Mouse (Mus musculus): ENCODE measurements around the gene Dlg2. TPM values are rescaled to one million over a fixed set of nuclear protein-coding genes. Genes with fewer than 3 reads are reported as not detected.
"Not testable (repeated sequence)": the region's sequence is repeated elsewhere in the genome, so short reads cannot be mapped to it uniquely, and the experiment has no call there.

The Dlg2 gene
- total RNA-seq, 1 experiment from 2014 or later, result 2.2 TPM

DNA sequence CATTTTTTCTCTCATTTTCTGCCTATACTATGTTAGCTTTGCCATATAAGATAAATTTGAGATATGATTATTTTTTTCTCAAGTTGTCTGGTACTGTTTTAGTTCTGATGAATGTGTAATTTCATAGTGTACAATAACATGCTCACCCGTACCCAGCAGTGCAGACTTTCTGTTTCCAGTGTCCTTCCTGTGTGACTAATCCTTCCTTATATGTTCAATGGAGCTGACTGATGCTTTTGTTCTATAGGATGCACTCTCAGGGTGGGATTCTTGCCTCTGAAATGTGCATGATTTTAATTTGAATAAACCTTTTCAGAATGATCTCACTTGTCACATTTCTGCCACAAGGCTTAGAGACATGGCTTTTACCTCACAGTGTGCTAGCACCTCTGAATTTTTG lies 259.9 kb downstream of the Dlg2 start:
- ATAC-seq (ENCODE audit: extremely low read depth, insufficient number of reproducible peaks, low FRiP score, poor library complexity, severe bottlenecking), result no peak

DNA sequence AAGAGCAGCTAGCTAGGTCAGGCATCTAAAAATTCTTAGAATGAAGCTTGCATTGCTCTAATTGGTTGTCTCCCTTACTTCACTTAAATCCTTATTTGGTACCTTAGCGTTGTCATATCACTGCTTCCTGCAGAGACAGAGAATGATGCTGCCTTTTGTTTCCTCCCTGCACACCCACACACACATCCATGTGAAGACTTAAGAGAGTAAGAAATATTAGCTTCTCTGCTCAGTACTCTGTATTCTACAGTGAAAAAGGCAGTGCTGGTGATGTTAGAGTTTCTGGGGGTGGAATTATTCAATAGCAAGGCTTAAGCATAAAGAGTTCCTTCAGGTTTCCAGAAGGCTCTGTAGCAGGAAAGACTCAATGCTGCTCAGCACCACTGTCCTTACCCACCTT lies 272.2 kb downstream of the Dlg2 start:
- no peak for ATAC-seq (ENCODE audit: extremely low read depth, insufficient number of reproducible peaks, low FRiP score, poor library complexity, severe bottlenecking)

DNA sequence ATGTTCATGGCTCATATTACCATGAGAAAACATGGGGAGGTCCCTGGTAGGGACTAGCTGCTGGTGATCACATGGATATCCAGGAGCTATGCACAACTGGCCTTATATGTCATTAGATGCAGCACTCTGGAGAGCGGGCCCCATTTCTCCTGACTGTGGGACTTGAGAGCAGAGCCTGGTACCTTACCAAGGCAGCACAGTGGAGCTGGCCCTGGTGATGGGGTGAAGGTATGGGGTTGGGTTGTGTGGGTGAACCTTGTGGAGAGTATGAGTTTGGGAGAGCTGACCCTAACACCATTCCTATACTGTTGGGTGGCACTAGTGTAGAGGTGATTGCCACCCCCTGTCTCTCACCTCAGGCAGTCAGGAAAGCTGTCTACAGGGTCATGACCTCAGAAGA lies 311.5 kb downstream of the Dlg2 start:
- no peak for ATAC-seq (ENCODE audit: extremely low read depth, insufficient number of reproducible peaks, low FRiP score, poor library complexity, severe bottlenecking)

DNA sequence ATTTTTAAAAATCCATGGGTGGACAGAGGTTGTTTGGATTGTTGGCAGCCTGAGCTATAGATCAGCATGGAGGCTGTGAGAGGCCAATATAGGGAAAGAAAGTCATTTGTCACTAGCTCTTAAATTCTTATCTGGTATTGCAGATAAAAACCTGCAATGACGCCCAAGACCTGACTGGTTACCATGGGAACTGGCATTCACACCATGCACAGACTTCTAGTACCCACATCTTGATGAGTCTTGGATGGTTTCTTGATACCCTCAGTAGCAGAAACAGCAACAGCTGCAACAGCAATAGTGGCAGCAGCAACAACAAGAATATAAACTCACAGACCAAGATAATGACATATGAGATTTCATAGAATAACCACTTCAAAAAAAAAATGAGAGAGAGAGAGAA lies 315.1 kb downstream of the Dlg2 start:
- no peak for ATAC-seq (ENCODE audit: extremely low read depth, insufficient number of reproducible peaks, low FRiP score, poor library complexity, severe bottlenecking)

DNA sequence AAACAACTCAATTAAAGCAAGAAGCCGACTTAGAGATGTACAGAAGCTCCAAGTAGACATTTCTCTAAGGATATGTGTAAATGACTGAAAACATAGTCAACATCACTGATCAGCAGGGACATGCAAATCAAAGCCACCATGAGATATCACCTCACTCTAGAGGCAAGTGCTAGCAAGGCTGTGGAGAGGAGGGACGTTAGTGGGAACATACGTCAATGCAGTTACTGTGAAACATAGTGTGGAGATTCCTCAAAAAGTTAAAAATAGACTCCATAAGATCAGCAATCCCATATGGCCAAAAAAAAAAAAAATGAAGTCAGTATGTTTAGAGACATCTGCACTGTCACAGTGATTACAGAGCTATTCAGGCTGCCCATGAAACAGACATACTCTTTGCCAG lies 349.2 kb downstream of the Dlg2 start:
- ATAC-seq (ENCODE audit: extremely low read depth, insufficient number of reproducible peaks, low FRiP score, poor library complexity, severe bottlenecking), result no peak

DNA sequence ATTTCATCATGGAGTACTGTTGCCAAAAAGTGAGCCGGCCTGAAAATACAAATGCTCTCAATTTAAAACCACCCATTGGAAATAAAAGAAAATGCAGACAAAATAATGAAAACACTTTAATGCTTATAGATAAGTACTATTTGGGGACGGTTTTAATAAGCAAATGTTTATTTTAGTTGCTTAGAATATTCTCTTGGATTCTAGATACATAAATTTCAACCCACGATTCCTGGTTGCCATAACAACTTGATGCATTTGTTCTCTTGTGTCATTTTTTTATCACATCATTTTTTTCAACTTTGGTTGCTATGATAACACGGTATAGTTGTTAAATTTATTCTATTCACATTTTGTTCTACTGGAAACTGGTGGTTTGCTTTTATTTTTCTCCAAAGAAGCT lies 364.8 kb downstream of the Dlg2 start:
- ATAC-seq (ENCODE audit: extremely low read depth, insufficient number of reproducible peaks, low FRiP score, poor library complexity, severe bottlenecking), result no peak

DNA sequence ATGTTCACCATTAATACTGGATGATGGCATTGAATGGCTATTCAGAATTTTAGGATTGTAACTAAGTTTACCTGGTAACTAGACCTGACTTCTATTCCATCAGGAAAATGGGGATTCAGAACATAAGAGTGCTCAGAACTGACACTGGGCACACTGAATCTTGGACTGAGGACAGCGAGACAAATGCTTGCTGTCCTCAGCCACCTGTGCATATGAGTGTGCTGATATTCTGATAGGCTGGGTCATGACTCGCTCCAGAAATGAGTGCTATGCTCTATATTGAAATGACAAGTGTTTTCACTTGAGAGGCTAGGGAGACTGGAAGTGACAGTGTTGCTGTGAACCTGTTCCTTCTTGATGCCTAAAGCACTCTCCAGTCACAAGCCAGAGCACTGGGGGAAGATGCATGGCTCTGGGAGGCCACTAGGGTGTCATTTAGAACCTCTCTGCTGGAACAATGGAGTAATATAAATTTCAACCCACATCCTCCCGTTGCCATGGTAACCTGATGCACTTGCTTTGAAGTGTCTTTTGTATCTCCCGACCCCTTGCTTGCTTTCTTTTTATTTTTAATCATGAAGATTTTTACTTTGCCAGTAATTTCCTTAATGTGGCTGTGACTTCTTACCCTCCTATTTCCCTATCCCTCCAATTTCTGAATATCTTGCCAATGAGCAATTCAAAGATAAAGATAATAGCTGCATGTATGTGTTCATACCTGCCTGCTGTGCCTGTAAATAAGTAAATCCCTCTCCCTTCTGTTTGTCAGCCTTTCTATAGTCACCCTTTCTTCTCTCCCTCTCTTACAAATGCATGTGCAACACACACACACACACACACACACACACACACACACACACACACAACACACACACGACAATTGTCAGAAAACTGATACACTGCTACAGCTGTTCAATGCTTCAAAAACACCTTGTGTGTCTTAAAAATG lies 367.1 kb downstream of the Dlg2 start:
- no peak for ATAC-seq (ENCODE audit: extremely low read depth, insufficient number of reproducible peaks, low FRiP score, poor library complexity, severe bottlenecking)

DNA sequence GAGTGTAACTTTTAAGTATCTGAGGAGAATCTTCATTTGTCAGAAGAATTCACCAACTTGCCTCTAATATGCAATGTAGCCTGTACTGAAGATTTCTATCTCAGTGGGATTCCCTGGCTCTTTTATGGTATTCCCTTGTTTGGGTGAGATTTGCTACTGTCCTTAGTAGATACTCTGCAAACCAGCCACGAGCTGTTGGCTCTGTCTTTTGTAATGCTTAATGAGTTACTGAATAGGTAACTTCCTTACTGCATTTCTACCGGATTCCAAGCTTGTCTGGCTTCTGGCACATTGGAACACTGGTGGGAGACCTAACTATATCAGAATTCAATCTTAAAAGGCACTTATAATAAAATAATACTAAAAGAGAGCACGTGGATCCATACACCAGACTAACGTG lies 400.3 kb downstream of the Dlg2 start:
- ATAC-seq (ENCODE audit: extremely low read depth, insufficient number of reproducible peaks, low FRiP score, poor library complexity, severe bottlenecking), result not testable (repeated sequence)

DNA sequence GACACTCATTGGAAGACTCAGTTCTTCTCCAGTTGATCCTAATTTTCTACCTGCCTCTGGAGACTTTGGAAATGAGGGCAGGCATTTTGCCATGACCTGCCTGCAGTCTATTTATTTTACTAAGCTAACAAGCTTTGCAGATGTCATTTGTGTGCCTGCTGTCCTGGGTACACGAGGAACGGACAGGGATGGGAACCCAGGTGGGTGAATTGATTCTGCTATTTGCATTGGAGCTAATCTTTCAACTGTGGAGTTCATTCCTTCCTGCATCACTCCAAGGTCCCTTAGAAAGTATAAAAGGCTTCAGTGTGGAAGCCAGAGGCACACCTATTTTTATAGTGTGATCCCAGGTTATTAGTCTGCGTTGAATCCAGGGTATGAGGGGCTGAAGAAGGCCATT lies 406.3 kb downstream of the Dlg2 start:
- no peak for ATAC-seq (ENCODE audit: extremely low read depth, insufficient number of reproducible peaks, low FRiP score, poor library complexity, severe bottlenecking)

DNA sequence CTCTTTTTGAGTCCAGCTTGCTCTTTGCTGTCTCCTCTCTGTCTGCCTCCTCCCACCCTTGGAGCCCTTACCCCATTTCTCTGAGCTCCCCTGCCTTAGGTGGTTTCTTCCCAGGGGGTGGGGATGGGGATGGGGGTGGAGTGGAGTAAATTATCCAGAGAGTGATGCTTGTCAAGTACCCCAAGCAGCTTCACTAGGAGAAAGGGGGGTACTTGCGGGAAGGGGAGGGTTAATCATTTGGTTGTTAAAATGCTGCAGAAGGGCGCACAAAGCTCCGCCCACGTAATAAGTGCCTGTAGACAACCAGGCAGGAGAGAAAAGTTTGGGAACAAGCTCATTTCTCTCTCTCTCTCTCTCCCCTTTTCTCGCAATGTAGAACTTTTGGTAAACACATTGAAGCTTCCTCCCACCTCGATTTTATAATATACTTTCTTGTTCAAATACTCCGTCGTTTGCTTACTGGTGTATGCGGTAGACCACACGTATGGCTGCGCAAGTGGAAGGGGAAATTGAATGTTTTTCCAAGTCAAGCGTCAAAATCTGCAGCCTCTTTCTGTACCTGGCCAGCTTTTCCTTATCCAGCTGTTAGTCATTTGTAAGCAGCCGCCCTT lies 410.0 kb downstream of the Dlg2 start:
- ATAC-seq (ENCODE audit: extremely low read depth, insufficient number of reproducible peaks, low FRiP score, poor library complexity, severe bottlenecking), result no peak

DNA sequence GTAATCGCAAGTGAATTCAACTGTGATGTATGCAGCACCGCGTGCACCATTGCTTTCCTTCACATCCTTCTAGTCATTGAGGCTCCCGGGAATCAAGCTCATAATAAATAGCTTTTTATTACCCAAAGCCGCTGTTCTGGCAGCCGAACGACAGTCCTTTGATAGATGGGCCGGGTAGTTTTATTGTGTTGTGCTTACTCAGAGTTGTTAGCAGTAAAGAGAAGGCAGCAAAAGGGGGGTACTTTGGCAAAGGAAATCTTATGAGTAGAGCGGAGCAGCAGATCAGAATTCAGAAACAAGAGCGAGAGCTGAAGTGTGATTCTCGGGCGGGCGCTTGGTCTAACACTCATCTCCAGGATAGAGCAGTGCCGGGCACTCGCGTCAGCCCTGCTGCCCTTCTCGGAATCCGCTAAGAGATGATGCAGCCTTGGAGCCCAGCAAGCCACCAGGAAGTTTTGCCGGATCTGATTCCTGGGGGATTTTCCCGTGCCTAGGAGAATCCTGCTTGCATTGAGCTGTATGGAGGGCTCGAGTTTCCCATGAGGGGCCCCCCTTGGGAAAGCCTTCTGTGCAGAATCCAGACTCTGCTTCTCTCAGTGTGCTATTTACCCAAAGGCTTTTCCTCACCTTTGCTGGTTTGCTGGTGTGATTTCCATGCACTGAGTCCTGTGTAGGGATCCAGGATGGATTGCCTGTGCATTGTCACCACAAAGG lies 410.7 kb downstream of the Dlg2 start:
- ATAC-seq (ENCODE audit: extremely low read depth, insufficient number of reproducible peaks, low FRiP score, poor library complexity, severe bottlenecking), result no peak

DNA sequence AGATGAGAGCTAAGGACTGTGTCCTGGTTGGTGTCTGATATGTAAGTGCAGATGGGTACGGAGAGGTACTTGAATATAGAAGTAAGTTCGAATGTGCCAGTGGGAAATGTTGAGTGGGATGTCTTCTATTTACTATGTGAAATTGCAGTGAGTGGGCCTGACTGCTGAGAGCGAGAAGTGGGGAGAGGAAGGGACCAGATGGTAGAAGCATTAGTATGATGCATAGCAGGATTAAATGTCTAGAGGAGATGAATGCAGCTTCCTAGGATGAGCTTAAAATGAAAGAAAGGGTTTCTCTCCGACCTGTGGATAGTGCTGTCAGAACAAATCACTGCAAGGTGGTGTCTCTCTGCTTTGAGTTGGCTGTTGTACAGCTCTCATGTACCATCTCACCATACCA lies 451.0 kb downstream of the Dlg2 start:
- ATAC-seq (ENCODE audit: extremely low read depth, insufficient number of reproducible peaks, low FRiP score, poor library complexity, severe bottlenecking), result no peak

DNA sequence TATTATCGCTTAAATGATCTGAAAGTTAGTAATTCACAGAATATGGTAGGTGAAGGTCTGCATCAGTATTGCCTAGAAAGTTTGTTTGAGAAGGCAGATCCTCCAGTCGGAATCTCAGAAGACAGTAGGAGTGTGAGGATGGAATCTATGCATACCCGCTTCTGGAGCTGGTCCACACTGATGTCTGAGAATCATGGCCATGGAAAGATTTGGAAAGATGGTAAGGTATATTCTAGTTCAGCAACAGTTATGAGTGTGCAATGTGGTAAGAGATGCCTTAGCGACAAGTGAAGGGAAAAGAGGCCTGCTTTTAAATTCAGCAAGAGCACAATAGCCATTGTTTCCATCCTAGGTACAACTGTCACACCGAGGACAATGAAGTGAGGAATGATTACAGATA lies 464.3 kb downstream of the Dlg2 start:
- no peak for ATAC-seq (ENCODE audit: extremely low read depth, insufficient number of reproducible peaks, low FRiP score, poor library complexity, severe bottlenecking)

DNA sequence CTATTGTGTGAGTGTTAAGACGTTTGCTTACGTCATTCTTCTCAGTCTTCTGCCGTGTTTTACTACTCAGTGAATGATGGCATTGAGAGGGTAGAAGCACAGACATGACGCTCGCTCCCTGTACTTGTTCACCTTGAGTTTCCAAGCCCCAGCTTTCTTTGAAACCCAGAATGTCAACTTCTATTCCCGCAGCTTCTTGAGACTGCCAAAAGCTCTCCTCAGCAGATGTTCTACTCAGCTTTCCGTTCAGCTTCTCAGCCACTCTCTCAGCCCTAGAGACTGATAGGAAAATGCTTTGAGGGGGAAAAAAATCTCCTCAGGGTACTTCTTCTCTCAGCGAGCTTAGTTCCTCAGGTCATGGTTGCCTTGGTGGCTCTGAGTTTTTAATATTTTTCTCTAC lies 470.6 kb downstream of the Dlg2 start:
- ATAC-seq (ENCODE audit: extremely low read depth, insufficient number of reproducible peaks, low FRiP score, poor library complexity, severe bottlenecking), result no peak

DNA sequence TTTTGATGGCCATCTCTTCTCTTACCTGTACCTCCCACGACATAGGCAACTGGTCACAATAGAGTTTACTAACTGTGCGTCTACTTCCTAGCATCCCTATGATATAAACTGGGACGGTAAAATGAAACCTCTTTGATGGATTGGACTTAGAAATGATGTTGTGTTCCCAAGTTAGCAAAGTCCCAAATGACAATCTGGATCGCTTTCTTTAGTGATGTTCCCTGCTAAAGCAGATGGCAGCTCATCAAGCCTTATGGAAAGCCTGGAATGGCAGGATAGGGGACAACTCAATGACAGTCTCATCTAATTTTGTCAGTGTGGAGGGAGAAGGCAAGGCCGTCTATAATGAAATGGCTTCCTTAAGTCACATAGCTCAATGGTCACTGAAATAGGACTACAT lies 472.7 kb downstream of the Dlg2 start:
- no peak for ATAC-seq (ENCODE audit: extremely low read depth, insufficient number of reproducible peaks, low FRiP score, poor library complexity, severe bottlenecking)

DNA sequence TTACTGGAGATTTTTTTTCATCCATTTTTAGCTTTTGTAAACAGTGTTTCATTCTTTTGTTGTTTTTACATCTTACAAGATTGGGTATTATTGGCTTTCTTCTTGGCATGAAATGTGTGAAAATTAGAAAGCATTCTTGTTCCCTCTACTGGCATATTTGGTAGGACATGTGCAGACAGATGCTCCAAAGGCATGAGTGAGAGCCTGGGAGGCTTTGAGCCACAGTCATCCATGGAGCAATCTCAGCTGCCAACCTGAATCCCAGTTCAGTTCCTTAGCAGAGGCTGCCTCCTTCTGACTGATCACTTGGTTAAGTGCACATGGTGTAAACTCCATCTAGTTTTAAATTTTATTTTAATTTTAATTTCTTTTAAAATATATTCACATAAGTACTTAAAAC lies 500.8 kb downstream of the Dlg2 start:
- no peak for ATAC-seq (ENCODE audit: extremely low read depth, insufficient number of reproducible peaks, low FRiP score, poor library complexity, severe bottlenecking)

DNA sequence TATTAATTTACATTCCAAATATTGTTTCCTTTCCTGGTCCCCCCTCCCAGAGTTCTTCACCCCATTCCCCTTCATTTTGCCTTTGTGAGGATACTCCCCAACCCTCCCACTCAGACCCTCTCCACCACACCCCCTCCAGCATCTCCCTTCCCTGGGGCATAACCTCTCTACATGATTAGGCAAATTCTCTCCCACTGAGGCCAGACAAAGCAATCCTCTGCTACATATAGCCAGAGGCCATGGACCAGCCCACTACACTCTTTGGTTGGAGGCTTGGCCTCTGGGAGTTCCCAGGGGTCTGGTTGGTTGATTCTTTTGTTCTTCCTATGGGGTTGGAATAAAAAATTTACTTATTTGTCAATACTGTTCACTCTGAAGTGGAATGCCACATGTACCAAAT lies 505.6 kb downstream of the Dlg2 start:
- no peak for ATAC-seq (ENCODE audit: extremely low read depth, insufficient number of reproducible peaks, low FRiP score, poor library complexity, severe bottlenecking)

DNA sequence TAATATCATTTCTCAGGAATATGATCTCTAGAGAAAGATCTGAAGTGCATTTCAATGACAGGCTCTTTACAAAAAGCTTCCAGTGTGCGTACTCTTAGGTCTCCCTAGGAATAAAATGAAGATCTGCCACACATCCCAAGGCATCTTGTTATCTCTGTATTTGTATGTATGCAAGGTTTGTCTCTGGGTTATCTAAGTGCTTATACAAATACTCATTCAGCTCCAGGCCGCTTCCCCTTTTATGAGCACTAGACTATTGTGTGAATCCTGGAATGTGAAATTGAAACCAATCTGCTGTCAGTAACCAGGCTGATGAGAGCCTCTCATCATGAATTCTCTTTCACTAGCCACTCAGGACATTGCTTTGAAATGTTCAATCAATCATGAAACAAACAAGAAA lies 534.2 kb downstream of the Dlg2 start:
- no peak for ATAC-seq (ENCODE audit: extremely low read depth, insufficient number of reproducible peaks, low FRiP score, poor library complexity, severe bottlenecking)

DNA sequence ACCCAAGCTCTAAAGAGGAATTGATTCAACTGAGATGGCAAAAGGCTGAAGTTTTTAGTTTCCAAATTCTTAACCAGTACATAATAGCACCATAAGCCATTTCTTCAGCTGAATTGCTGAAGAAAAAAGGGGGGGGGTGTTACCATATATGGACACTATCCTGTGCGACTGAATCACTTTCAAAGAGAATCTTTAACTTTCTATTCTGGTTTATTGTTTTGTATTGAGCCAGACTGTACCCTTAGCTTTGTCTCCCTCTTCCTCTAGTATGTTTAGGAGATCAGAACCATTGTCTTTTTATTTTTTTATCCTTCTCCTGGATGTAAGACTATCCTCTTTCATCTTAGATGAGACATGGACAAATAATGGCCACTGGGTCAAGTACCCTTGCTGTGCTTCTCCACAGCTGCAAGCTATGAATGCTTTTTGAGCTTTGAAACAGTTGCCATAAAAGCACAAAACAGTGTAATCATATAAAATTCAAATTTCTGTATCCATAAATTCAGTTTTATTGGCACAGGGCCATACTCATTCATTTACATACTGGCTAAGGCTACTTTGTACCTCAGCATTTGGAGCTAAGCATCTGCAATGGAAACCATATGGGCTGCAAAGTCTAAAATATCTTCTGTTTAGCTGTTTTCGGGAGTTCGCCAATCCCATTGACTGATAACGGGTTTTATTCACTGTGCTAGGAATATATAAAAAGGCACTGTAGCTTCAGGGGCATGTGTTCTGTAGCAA lies 568.7 kb downstream of the Dlg2 start:
- no peak for ATAC-seq (ENCODE audit: extremely low read depth, insufficient number of reproducible peaks, low FRiP score, poor library complexity, severe bottlenecking)

Measured in neutrophil, adult 5-6 weeks (primary cell).